Mouse (Mus musculus): ENCODE results near the gene Ccdc134. TPM values are rescaled to one million over a fixed set of nuclear protein-coding genes. Genes with fewer than 3 reads are reported as not detected.

The Ccdc134 gene
- polyA plus RNA-seq, 1 experiment from 2014 or later = 11.0 TPM

- Histone ChIP-seq H3K4me1 (ENCODE audit: control insufficient read depth, insufficient read depth, low read length) (no peaks in the 10 kb centered on the region), H3K9ac (replicated peaks; ENCODE audit: low read length) (no peak overlapping the region), H3K27ac (replicated peaks; ENCODE audit: low read depth, low read length) (no peak overlapping the region), H3K36me3 (ENCODE audit: control insufficient read depth, insufficient read depth, low read length) (peaks cover 100% of the 10 kb centered on the region), H3K27me3 (ENCODE audit: control insufficient read depth, insufficient read depth, low read length) (no peaks in the 10 kb centered on the region), H3K4me3 (replicated peaks; ENCODE audit: low read depth, low read length) (no peak overlapping the region), H3K9me3 (ENCODE audit: control insufficient read depth, low read length) (no peaks in the 10 kb centered on the region; the same call in 1 of the 2 replicates), H3K4me2 (ENCODE audit: low read length) (no peak overlapping the region)
- DNase-seq (no peak), ATAC-seq (ENCODE audit: low FRiP score, low TSS enrichment) (no peak)
- 85% methylated on average over 14 of the region's 14 CpGs for WGBS
Measured at GRCm38 (mm10) chr15:82186131-82186530, 58.4 kb downstream of the Ccdc134 start.

- no peak overlapping the region for H3K27ac ChIP-seq (replicated peaks; ENCODE audit: low read depth, low read length)
- H3K27me3 ChIP-seq (ENCODE audit: control insufficient read depth, insufficient read depth, low read length) = no peaks in the 10 kb centered on the region
- 94% methylated on average over 5 of the region's 5 CpGs for WGBS
- H3K4me1 ChIP-seq (ENCODE audit: control insufficient read depth, insufficient read depth, low read length) = no peaks in the 10 kb centered on the region
- DNase-seq = no peak
- no peak overlapping the region for H3K4me3 ChIP-seq (replicated peaks; ENCODE audit: low read depth, low read length)
- no peak overlapping the region for H3K9ac ChIP-seq (replicated peaks; ENCODE audit: low read length)
- ATAC-seq (ENCODE audit: low FRiP score, low TSS enrichment) = no peak
- no peaks in the 10 kb centered on the region; the same call in 1 of the 2 replicates for H3K9me3 ChIP-seq (ENCODE audit: control insufficient read depth, low read length)
- H3K36me3 ChIP-seq (ENCODE audit: control insufficient read depth, insufficient read depth, low read length) = peaks cover 99% of the 10 kb centered on the region
- H3K4me2 ChIP-seq (ENCODE audit: low read length) = no peak overlapping the region
Measured at GRCm38 (mm10) chr15:82186931-82187330, 59.2 kb downstream of the Ccdc134 start.

- no peak overlapping the region for H3K9ac ChIP-seq (replicated peaks; ENCODE audit: low read length)
- no peaks in the 10 kb centered on the region for H3K27me3 ChIP-seq (ENCODE audit: control insufficient read depth, insufficient read depth, low read length)
- no peak for ATAC-seq (ENCODE audit: low FRiP score, low TSS enrichment)
- no peak for DNase-seq
- H3K4me1 ChIP-seq (ENCODE audit: control insufficient read depth, insufficient read depth, low read length) = no peaks in the 10 kb centered on the region
- H3K36me3 ChIP-seq (ENCODE audit: control insufficient read depth, insufficient read depth, low read length) = peaks cover 99% of the 10 kb centered on the region
- H3K4me3 ChIP-seq (replicated peaks; ENCODE audit: low read depth, low read length) = no peak overlapping the region
- no peak overlapping the region for H3K27ac ChIP-seq (replicated peaks; ENCODE audit: low read depth, low read length)
- 93% methylated on average over 4 of the region's 4 CpGs for WGBS
- H3K4me2 ChIP-seq (ENCODE audit: low read length) = no peak overlapping the region
- H3K9me3 ChIP-seq (ENCODE audit: control insufficient read depth, low read length) = no peaks in the 10 kb centered on the region
Measured at GRCm38 (mm10) chr15:82187401-82187800, 59.7 kb downstream of the Ccdc134 start.

- Histone ChIP-seq H3K9ac (replicated peaks; ENCODE audit: low read length) (no peak overlapping the region), H3K27me3 (ENCODE audit: control insufficient read depth, insufficient read depth, low read length) (no peaks in the 10 kb centered on the region), H3K4me2 (ENCODE audit: low read length) (no peak overlapping the region), H3K9me3 (ENCODE audit: control insufficient read depth, low read length) (no peaks in the 10 kb centered on the region), H3K36me3 (ENCODE audit: control insufficient read depth, insufficient read depth, low read length) (peaks cover 99% of the 10 kb centered on the region), H3K4me1 (ENCODE audit: control insufficient read depth, insufficient read depth, low read length) (no peaks in the 10 kb centered on the region), H3K27ac (replicated peaks; ENCODE audit: low read depth, low read length) (no peak overlapping the region), H3K4me3 (replicated peaks; ENCODE audit: low read depth, low read length) (no peak overlapping the region)
- DNase-seq (no peak), ATAC-seq (ENCODE audit: low FRiP score, low TSS enrichment) (no peak)
- WGBS = 91% methylated on average over 1 of the region's 1 CpGs
Measured at GRCm38 (mm10) chr15:82187924-82188323, 60.2 kb downstream of the Ccdc134 start.

GRCm38 (mm10) chr15:82188481-82189240 is 60.9 kb downstream of the Ccdc134 start:
- H3K4me2 ChIP-seq (ENCODE audit: low read length) = no peak overlapping the region
- H3K9me3 ChIP-seq (ENCODE audit: control insufficient read depth, low read length) = no peaks in the 10 kb centered on the region
- H3K27ac ChIP-seq (replicated peaks; ENCODE audit: low read depth, low read length) = no peak overlapping the region
- H3K36me3 ChIP-seq (ENCODE audit: control insufficient read depth, insufficient read depth, low read length) = peaks cover 99% of the 10 kb centered on the region
- DNase-seq (peak; percentile 57), ATAC-seq (ENCODE audit: low FRiP score, low TSS enrichment) (no peak)
- H3K27me3 ChIP-seq (ENCODE audit: control insufficient read depth, insufficient read depth, low read length) = no peaks in the 10 kb centered on the region
- 97% methylated on average over 10 of the region's 10 CpGs for WGBS
- no peak overlapping the region for H3K9ac ChIP-seq (replicated peaks; ENCODE audit: low read length)
- H3K4me1 ChIP-seq (ENCODE audit: control insufficient read depth, insufficient read depth, low read length) = no peaks in the 10 kb centered on the region
- no peak overlapping the region for H3K4me3 ChIP-seq (replicated peaks; ENCODE audit: low read depth, low read length)

Other genes with a start within 250 kb of the Ccdc134 start
- 67.7 and 74.2 TPM in 2 replicates for gene Polr3h, start 201.7 kb upstream of the Ccdc134 start, polyA plus RNA-seq (2014; fragmentation: Nextera tagmentation; extraction: Ambion mirVana)
- gene Csdc2, start 191.2 kb upstream of the Ccdc134 start, polyA plus RNA-seq (2014; fragmentation: Nextera tagmentation; extraction: Ambion mirVana) = 167 and 188 TPM in 2 replicates
- gene Pmm1, start 167.0 kb upstream of the Ccdc134 start, polyA plus RNA-seq (2014; fragmentation: Nextera tagmentation; extraction: Ambion mirVana) = 67.1 and 94.5 TPM in 2 replicates
- not detected in 2 replicates for gene 1700029P11Rik, start 147.4 kb upstream of the Ccdc134 start, polyA plus RNA-seq (2014; fragmentation: Nextera tagmentation; extraction: Ambion mirVana)
- 28.3 and 36.9 TPM in 2 replicates for gene Xrcc6, start 140.1 kb upstream of the Ccdc134 start, polyA plus RNA-seq (2014; fragmentation: Nextera tagmentation; extraction: Ambion mirVana)
- gene Desi1, start 94.1 kb upstream of the Ccdc134 start, polyA plus RNA-seq (2014; fragmentation: Nextera tagmentation; extraction: Ambion mirVana) = 39.7 and 51.0 TPM in 2 replicates
- 243 and 254 TPM in 2 replicates for gene Snu13, start 80.3 kb upstream of the Ccdc134 start, polyA plus RNA-seq (2014; fragmentation: Nextera tagmentation; extraction: Ambion mirVana)
- gene 4930407I10Rik, start 68.8 kb upstream of the Ccdc134 start, polyA plus RNA-seq (2014; fragmentation: Nextera tagmentation; extraction: Ambion mirVana) = 0.04 TPM in 1 of 2 replicates, not detected in the other
- 0.07 TPM in 1 of 2 replicates, not detected in the other for gene Mei1, start 57.9 kb upstream of the Ccdc134 start, polyA plus RNA-seq (2014; fragmentation: Nextera tagmentation; extraction: Ambion mirVana)
- 132 and 158 TPM in 2 replicates for gene Srebf2, start 19.3 kb downstream of the Ccdc134 start, polyA plus RNA-seq (2014; fragmentation: Nextera tagmentation; extraction: Ambion mirVana)
- gene Shisa8, start 84.9 kb downstream of the Ccdc134 start, polyA plus RNA-seq (2014; fragmentation: Nextera tagmentation; extraction: Ambion mirVana) = 0.70 and 1.5 TPM in 2 replicates
- gene Tnfrsf13c, start 96.4 kb downstream of the Ccdc134 start, polyA plus RNA-seq (2014; fragmentation: Nextera tagmentation; extraction: Ambion mirVana) = 0.19 TPM in 1 of 2 replicates, not detected in the other
- 13.9 and 23.2 TPM in 2 replicates for gene Cenpm, start 116.8 kb downstream of the Ccdc134 start, polyA plus RNA-seq (2014; fragmentation: Nextera tagmentation; extraction: Ambion mirVana)
- 12.2 and 47.6 TPM in 2 replicates for gene 1500009C09Rik, start 124.5 kb downstream of the Ccdc134 start, polyA plus RNA-seq (2014; fragmentation: Nextera tagmentation; extraction: Ambion mirVana)
- 361 and 403 TPM in 2 replicates for gene Sept3, start 147.0 kb downstream of the Ccdc134 start, polyA plus RNA-seq (2014; fragmentation: Nextera tagmentation; extraction: Ambion mirVana)
- gene Wbp2nl, start 171.0 kb downstream of the Ccdc134 start, polyA plus RNA-seq (2014; fragmentation: Nextera tagmentation; extraction: Ambion mirVana) = not detected in 2 replicates
- 23.0 and 27.3 TPM in 2 replicates for gene Naga, start 211.0 kb downstream of the Ccdc134 start, polyA plus RNA-seq (2014; fragmentation: Nextera tagmentation; extraction: Ambion mirVana)
- gene Pheta2, start 211.0 kb downstream of the Ccdc134 start, polyA plus RNA-seq (2014; fragmentation: Nextera tagmentation; extraction: Ambion mirVana) = 0.85 and 1.3 TPM in 2 replicates
- gene Smdt1, start 211.0 kb downstream of the Ccdc134 start, polyA plus RNA-seq (2014; fragmentation: Nextera tagmentation; extraction: Ambion mirVana) = 286 and 365 TPM in 2 replicates
- 375 and 469 TPM in 2 replicates for gene Ndufa6, start 226.4 kb downstream of the Ccdc134 start, polyA plus RNA-seq (2014; fragmentation: Nextera tagmentation; extraction: Ambion mirVana)

Measured in midbrain, embryonic 14.5 days (tissue).